Mouse (Mus musculus): ENCODE measurements around the gene Pgm2. TPM values are rescaled to one million over a fixed set of nuclear protein-coding genes. Genes with fewer than 3 reads are reported as not detected.

The Pgm2 gene
- total and polyA plus RNA-seq, 3 experiments = 3.4 to 6.4 (median 5.4) TPM

- no peak for DNase-seq
- peaks cover 3% of the 10 kb centered on the region; the same call in 1 of the 2 replicates for H3K27me3 ChIP-seq (ENCODE audit: control insufficient read depth, insufficient read depth, low read length)
- no peak overlapping the region for H3K4me3 ChIP-seq
- WGBS = 81% methylated on average over 3 of the region's 3 CpGs
- peaks cover 2% of the 10 kb centered on the region; the same call in 1 of the 2 replicates for H3K4me1 ChIP-seq (ENCODE audit: control insufficient read depth, insufficient read depth, low read length)
- TF ChIP-seq EP300 (IDR thresholded peaks at IDR 0.05; ENCODE audit: insufficient read depth, low read depth, low read length) = no peak
- no peak for TF ChIP-seq CTCF (IDR thresholded peaks at IDR 0.05)
- no peak overlapping the region for H3K27ac ChIP-seq
- H3K9ac ChIP-seq (ENCODE audit: low read depth, low read length) = no peak overlapping the region
- no peaks in the 10 kb centered on the region for H3K79me2 ChIP-seq (replicated peaks; ENCODE audit: control insufficient read depth, insufficient read depth, low read length)
- H3K36me3 ChIP-seq (ENCODE audit: control insufficient read depth, insufficient read depth, low read length) = no peaks in the 10 kb centered on the region
- intact Hi-C loops (cut with DNase I) = no loop called here
These were observed 71.7 kb downstream of the Pgm2 start for GRCm38 (mm10) chr5:64164414-64164813.

GRCm38 (mm10) chr5:64165826-64166225 lies 73.1 kb downstream of the Pgm2 start:
- intact Hi-C loops (cut with DNase I) = no loop called here
- WGBS = 86% methylated on average over 2 of the region's 2 CpGs
- H3K27ac ChIP-seq = no peak overlapping the region
- TF ChIP-seq CTCF (IDR thresholded peaks at IDR 0.05) (no peak), EP300 (IDR thresholded peaks at IDR 0.05; ENCODE audit: insufficient read depth, low read depth, low read length) (no peak), POLR2A (IDR thresholded peaks at IDR 0.05; ENCODE audit: insufficient read depth, low read depth, low read length) (no peak)
- H3K9ac ChIP-seq (ENCODE audit: low read depth, low read length) = no peak overlapping the region
- DNase-seq = no peak
- H3K4me3 ChIP-seq = no peak overlapping the region
- H3K36me3 ChIP-seq (ENCODE audit: control insufficient read depth, insufficient read depth, low read length) = no peaks in the 10 kb centered on the region
- peaks cover 2% of the 10 kb centered on the region; the same call in 1 of the 2 replicates for H3K4me1 ChIP-seq (ENCODE audit: control insufficient read depth, insufficient read depth, low read length)
- H3K79me2 ChIP-seq (replicated peaks; ENCODE audit: control insufficient read depth, insufficient read depth, low read length) = no peaks in the 10 kb centered on the region
- H3K27me3 ChIP-seq (ENCODE audit: control insufficient read depth, insufficient read depth, low read length) = no peaks in the 10 kb centered on the region

- Histone ChIP-seq H3K27ac (no peak overlapping the region), H3K4me3 (no peak overlapping the region), H3K4me1 (ENCODE audit: control insufficient read depth, insufficient read depth, low read length) (no peaks in the 10 kb centered on the region; the same call in 1 of the 2 replicates), H3K36me3 (ENCODE audit: control insufficient read depth, insufficient read depth, low read length) (no peaks in the 10 kb centered on the region), H3K9ac (ENCODE audit: low read depth, low read length) (no peak overlapping the region), H3K27me3 (ENCODE audit: control insufficient read depth, insufficient read depth, low read length) (no peaks in the 10 kb centered on the region), H3K79me2 (replicated peaks; ENCODE audit: control insufficient read depth, insufficient read depth, low read length) (no peaks in the 10 kb centered on the region)
- DNase-seq = no peak
- 86% methylated on average over 10 of the region's 10 CpGs for WGBS
- TF ChIP-seq CTCF (IDR thresholded peaks at IDR 0.05) = no peak
- intact Hi-C loops (cut with DNase I) = no loop called here
These were observed 76.3 kb downstream of the Pgm2 start for GRCm38 (mm10) chr5:64168990-64169540.

GRCm38 (mm10) chr5:64172884-64173283 lies 80.1 kb downstream of the Pgm2 start:
- Histone ChIP-seq H3K36me3 (ENCODE audit: control insufficient read depth, insufficient read depth, low read length) (peaks cover 2% of the 10 kb centered on the region; the same call in 1 of the 2 replicates), H3K27ac (no peak overlapping the region), H3K4me1 (ENCODE audit: control insufficient read depth, insufficient read depth, low read length) (peaks cover 6% of the 10 kb centered on the region), H3K9ac (ENCODE audit: low read depth, low read length) (no peak overlapping the region), H3K27me3 (ENCODE audit: control insufficient read depth, insufficient read depth, low read length) (no peaks in the 10 kb centered on the region), H3K4me3 (no peak overlapping the region), H3K79me2 (replicated peaks; ENCODE audit: control insufficient read depth, insufficient read depth, low read length) (no peaks in the 10 kb centered on the region)
- WGBS = 66% methylated on average over 3 of the region's 3 CpGs
- TF ChIP-seq POLR2A (IDR thresholded peaks at IDR 0.05; ENCODE audit: insufficient read depth, low read depth, low read length) (no peak), EP300 (IDR thresholded peaks at IDR 0.05; ENCODE audit: insufficient read depth, low read depth, low read length) (no peak)
- intact Hi-C loops (cut with DNase I) = no loop called here
- DNase-seq = no peak

GRCm38 (mm10) chr5:64173302-64173701 lies 80.6 kb downstream of the Pgm2 start:
- Histone ChIP-seq H3K4me1 (ENCODE audit: control insufficient read depth, insufficient read depth, low read length) (peaks cover 6% of the 10 kb centered on the region), H3K4me3 (no peak overlapping the region), H3K79me2 (replicated peaks; ENCODE audit: control insufficient read depth, insufficient read depth, low read length) (no peaks in the 10 kb centered on the region), H3K9ac (ENCODE audit: low read depth, low read length) (no peak overlapping the region), H3K27me3 (ENCODE audit: control insufficient read depth, insufficient read depth, low read length) (no peaks in the 10 kb centered on the region), H3K27ac (no peak overlapping the region), H3K36me3 (ENCODE audit: control insufficient read depth, insufficient read depth, low read length) (peaks cover 2% of the 10 kb centered on the region; the same call in 1 of the 2 replicates)
- TF ChIP-seq POLR2A (IDR thresholded peaks at IDR 0.05; ENCODE audit: insufficient read depth, low read depth, low read length) = no peak
- TF ChIP-seq CTCF (IDR thresholded peaks at IDR 0.05) = no peak
- no peak for TF ChIP-seq EP300 (IDR thresholded peaks at IDR 0.05; ENCODE audit: insufficient read depth, low read depth, low read length)
- WGBS = 88% methylated on average over 16 of the region's 16 CpGs
- intact Hi-C loops (cut with DNase I) = no loop called here
- no peak for DNase-seq

GRCm38 (mm10) chr5:64174429-64174935 lies 81.7 kb downstream of the Pgm2 start:
- Histone ChIP-seq H3K79me2 (replicated peaks; ENCODE audit: control insufficient read depth, insufficient read depth, low read length) (no peaks in the 10 kb centered on the region), H3K9ac (ENCODE audit: low read depth, low read length) (no peak overlapping the region), H3K4me3 (no peak overlapping the region), H3K36me3 (ENCODE audit: control insufficient read depth, insufficient read depth, low read length) (peaks cover 2% of the 10 kb centered on the region; the same call in 1 of the 2 replicates), H3K27ac (no peak overlapping the region; the same call in 1 of the 2 replicates), H3K27me3 (ENCODE audit: control insufficient read depth, insufficient read depth, low read length) (no peaks in the 10 kb centered on the region), H3K4me1 (ENCODE audit: control insufficient read depth, insufficient read depth, low read length) (peaks cover 6% of the 10 kb centered on the region)
- intact Hi-C loops (cut with DNase I) = no loop called here
- 41% methylated on average over 5 of the region's 5 CpGs for WGBS
- no peak for TF ChIP-seq EP300 (IDR thresholded peaks at IDR 0.05; ENCODE audit: insufficient read depth, low read depth, low read length)
- no peak for DNase-seq

Small RNA genes lying within 50 kb of the gene (microRNA-seq; reads per million reads assigned to microRNA genes)
- gene Gm22395 = 0 reads per million in 2 experiments
- gene Gm23967 = 0 reads per million in 2 experiments

Other genes starting within 250 kb of the Pgm2 start
- gene Rell1, start 124.1 kb upstream of the Pgm2 start, total RNA-seq (2021) = 10 to 100 TPM in 1 of 2 experiments, 1 to 10 TPM in 1; 9.3 to 10.4 TPM
- gene Rell1, start 124.1 kb upstream of the Pgm2 start, polyA plus RNA-seq (2012; rRNA removed) = 3.4 and 4.6 TPM in 2 replicates
- gene Tbc1d1, start 63.4 kb downstream of the Pgm2 start, total RNA-seq (2021) = 10 to 100 TPM; 13.2 to 13.6 TPM
- gene Tbc1d1, start 63.4 kb downstream of the Pgm2 start, polyA plus RNA-seq (2012; rRNA removed) = 22.1 and 28.6 TPM in 2 replicates